ENCODE assay signal across 10 mouse cellular contexts in genomic region chr8:26362366-26362765, GRCm38 (mm10).
"Had no signal": no experiment of that assay in that cellular context is flagged by ENCODE, and none has a peak within 500 bp of the region (broad histone marks: within the 10 kb centered on the region; RNA-seq: fewer than 3 reads in every experiment).

No protein-coding gene starts in this region.

- DNase-seq: kidney, adult 18-20 months; kidney, adult 9 months; kidney, postnatal 10 days; kidney, postnatal 36 days; layer of hippocampus, postnatal 36 days; liver, postnatal 0 days; lung, embryonic 14.5 days; right cerebral cortex, postnatal 25 days; thymus, adult 18-20 months; thymus, postnatal 36 days had no signal
